Mouse (Mus musculus) left cerebral cortex, adult 11 months (tissue): ENCODE measurements at regions not wholly inside any gene's neighbourhood (a gene's known extent, or its start where the extent isn't known, plus 50 kb on each side); places are given as distances from the start of the nearest gene placed in this dataset.

Experiments
- DNase-seq: peaks from one replicate; pipeline ENCODE4 v3.0.0; 2022; ENCODE audit warnings: low spot score

GRCm38 (mm10) chr1:26909926-26910665 is 222.8 kb upstream of the 4931408C20Rik start:
- peak; percentile 58 for DNase-seq

GRCm38 (mm10) chr1:26902306-26902705 is 215.0 kb upstream of the 4931408C20Rik start:
- no peak for DNase-seq

GRCm38 (mm10) chr1:26857433-26857832 is 170.2 kb upstream of the 4931408C20Rik start:
- DNase-seq = no peak

GRCm38 (mm10) chr1:26853802-26854201 is 166.5 kb upstream of the 4931408C20Rik start:
- DNase-seq = no peak

DNA sequence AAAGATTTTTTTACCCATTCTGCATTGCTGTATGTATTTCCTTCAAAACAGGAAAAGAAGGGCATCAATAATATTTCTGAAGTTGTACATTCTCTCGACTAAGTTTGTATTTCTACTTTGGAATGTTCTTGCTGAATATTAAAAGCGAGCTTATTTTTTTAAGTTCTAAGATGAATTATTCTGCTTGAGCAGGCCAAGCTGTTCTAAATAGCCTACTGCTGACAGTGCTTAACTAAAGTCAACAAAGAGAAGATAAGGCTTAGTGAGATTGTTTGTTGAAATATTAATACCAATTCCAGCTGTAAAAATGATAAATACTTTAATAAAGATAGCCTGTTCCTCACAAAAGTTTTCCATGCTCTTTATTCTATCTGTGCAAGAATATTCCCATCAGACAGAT is 122.0 kb upstream of the 4931408C20Rik start:
- no peak for DNase-seq

DNA sequence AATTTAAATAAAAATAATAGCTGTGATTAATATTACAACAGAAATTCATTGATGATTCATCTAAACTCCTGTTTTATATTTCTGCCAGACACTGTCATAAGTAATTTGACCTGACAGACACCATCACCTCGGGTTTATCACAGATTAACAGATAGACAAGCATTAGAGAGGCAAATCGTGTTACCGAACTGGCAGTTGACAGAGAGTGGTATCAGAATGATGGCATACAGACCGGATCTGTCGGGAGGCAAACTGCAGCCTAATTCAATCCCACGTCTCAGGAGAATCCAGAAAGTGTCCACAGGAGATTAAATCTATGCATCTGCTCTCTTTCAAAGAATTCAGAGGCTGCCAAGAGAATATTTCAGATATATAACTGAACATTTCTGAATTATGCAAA is 77.8 kb upstream of the 4931408C20Rik start:
- DNase-seq = no peak
